Comparison of ENCODE assay signal across 12 mouse cellular contexts in the genomic region with DNA sequence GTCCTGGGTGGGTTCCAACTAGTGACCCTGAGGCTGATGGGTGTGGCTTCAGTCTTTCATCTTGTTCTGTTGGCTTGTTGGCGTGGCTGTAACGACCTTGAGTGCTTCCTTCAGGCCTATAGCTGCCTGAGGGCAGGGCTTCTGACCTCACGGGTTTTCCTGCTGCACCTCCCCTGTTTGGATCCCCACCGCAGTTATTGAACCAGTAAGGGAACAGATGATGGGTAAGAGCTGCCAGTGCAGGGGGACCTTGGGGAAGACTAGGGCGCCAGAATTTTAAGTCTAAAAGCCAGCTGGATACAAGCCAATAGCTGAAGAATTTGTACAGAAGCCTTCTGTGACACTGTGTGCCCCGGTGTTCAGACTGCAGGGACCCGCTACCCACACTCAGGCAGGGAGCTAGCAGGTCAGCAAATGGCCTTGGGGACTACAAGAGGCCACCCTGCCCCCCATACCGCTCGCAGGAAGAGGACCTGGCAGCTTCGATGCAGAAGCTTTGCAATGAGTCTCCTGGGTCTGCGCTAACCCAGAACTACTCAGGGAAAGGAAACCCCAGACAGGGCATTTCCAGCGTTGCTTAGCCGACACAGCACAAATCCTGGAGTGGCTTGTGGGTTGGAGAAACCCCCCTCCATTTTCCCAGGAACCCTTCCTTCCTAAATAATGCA. TPM values are rescaled to one million over a fixed set of nuclear protein-coding genes. Genes with fewer than 3 reads are reported as not detected.
DNase-seq lines count a peak whose midpoint lies in the region; ATAC-seq lines count a peak whose summit lies in the region.
"Had no signal": no experiment of that assay in that cellular context is flagged by ENCODE, and none has a peak within 500 bp of the region (broad histone marks: within the 10 kb centered on the region; RNA-seq: fewer than 3 reads in every experiment).

No protein-coding gene starts in this region.

- no peak overlapping the region for H3K9ac ChIP-seq in hindbrain, embryonic 13.5 days
- H3K9ac ChIP-seq in neural tube, embryonic 13.5 days, result no peak overlapping the region; the same call in 1 of the 2 replicates

- no peaks in the 10 kb centered on the region for H3K36me3 ChIP-seq in hindbrain, embryonic 13.5 days
- H3K36me3 ChIP-seq in neural tube, embryonic 13.5 days, result no peaks in the 10 kb centered on the region

- peak overlapping the region; percentile 68 for H3K27ac ChIP-seq in hindbrain, embryonic 13.5 days
- H3K27ac ChIP-seq in neural tube, embryonic 13.5 days (replicated peaks), result peak overlapping the region; percentile 82

- H3K4me1 ChIP-seq in hindbrain, embryonic 13.5 days (replicated peaks), result peaks cover 14% of the 10 kb centered on the region
- peaks cover 25% of the 10 kb centered on the region for H3K4me1 ChIP-seq in neural tube, embryonic 13.5 days (replicated peaks)

- no peaks in the 10 kb centered on the region for H3K9me3 ChIP-seq in hindbrain, embryonic 13.5 days
- no peaks in the 10 kb centered on the region for H3K9me3 ChIP-seq in neural tube, embryonic 13.5 days

- 0 out of 2 replicates have a peak, but pooled peaks have one; percentile 22 for ATAC-seq in hindbrain, embryonic 13.5 days (ENCODE audit: low FRiP score)
- peak; percentile 69 for ATAC-seq in neural tube, embryonic 13.5 days (ENCODE audit: low read depth)
- ATAC-seq: Patski had no signal

- peak; percentile 46 for DNase-seq in adrenal gland, adult 2 months
- no peak for DNase-seq in adrenal gland, adult 8-10 months
- DNase-seq in left cerebral cortex, postnatal 4 days, result peak; percentile 61
- DNase-seq in left cerebral cortex, adult 8-10 months (ENCODE audit: low spot score in 2 of 2), result no peak
- DNase-seq in yolk sac, embryonic 10.5 days (ENCODE audit: low spot score), result no peak
- DNase-seq in right cerebral cortex, postnatal 14 days, result no peak
- DNase-seq: gastrocnemius, postnatal 36 days; lung, adult 18-20 months had no signal

- no peaks in the 10 kb centered on the region for H3K27me3 ChIP-seq in hindbrain, embryonic 13.5 days
- H3K27me3 ChIP-seq in neural tube, embryonic 13.5 days, result no peaks in the 10 kb centered on the region

- peak overlapping the region; percentile 17; the same call in 1 of the 2 replicates for H3K4me2 ChIP-seq in hindbrain, embryonic 13.5 days
- peak overlapping the region; percentile 20; the same call in 1 of the 2 replicates for H3K4me2 ChIP-seq in neural tube, embryonic 13.5 days

- H3K4me3 ChIP-seq in hindbrain, embryonic 13.5 days, result no peak overlapping the region
- H3K4me3 ChIP-seq in neural tube, embryonic 13.5 days, result no peak overlapping the region

- 35% methylated on average over 13 of the region's 13 CpGs for WGBS in hindbrain, embryonic 13.5 days
- WGBS in neural tube, embryonic 13.5 days, result 29% methylated on average over 13 of the region's 13 CpGs

- intact Hi-C loops in left cerebral cortex, postnatal 4 days (cut with DNase I), result no loop called here

RNA-seq across cellular contexts. Expression of gene Tcl1b2, which starts 33.4 kb away (rescaled TPM):
- not detected for total RNA-seq in adrenal gland, adult 2 months (2021)
- polyA plus RNA-seq in adrenal gland, adult 2 months (2012; rRNA removed), result not detected in 2 replicates
- total RNA-seq in adrenal gland, adult 8-10 months (2022), result not detected
- total RNA-seq in left cerebral cortex, postnatal 4 days (2021), result not detected
- not detected for total RNA-seq in left cerebral cortex, adult 8-10 months (2022)
- polyA plus RNA-seq in hindbrain, embryonic 13.5 days (2015; fragmentation: Nextera tagmentation; extraction: Ambion mirVana), result not detected in 2 replicates
- polyA plus RNA-seq in neural tube, embryonic 13.5 days (2015; fragmentation: Nextera tagmentation; extraction: Ambion mirVana), result not detected in 2 replicates
- total RNA-seq: gastrocnemius, postnatal 36 days; layer of hippocampus, adult 8-10 months had no signal
- polyA plus RNA-seq: Patski had no signal

RNA-seq across cellular contexts. Expression of gene Tcl1b1, which starts 47.0 kb away (rescaled TPM):
- total RNA-seq in adrenal gland, adult 2 months (2021), result not detected
- not detected in 2 replicates for polyA plus RNA-seq in adrenal gland, adult 2 months (2012; rRNA removed)
- not detected for total RNA-seq in adrenal gland, adult 8-10 months (2022)
- not detected for total RNA-seq in left cerebral cortex, postnatal 4 days (2021)
- not detected for total RNA-seq in left cerebral cortex, adult 8-10 months (2022)
- not detected in 2 replicates for polyA plus RNA-seq in hindbrain, embryonic 13.5 days (2015; fragmentation: Nextera tagmentation; extraction: Ambion mirVana)
- not detected in 2 replicates for polyA plus RNA-seq in neural tube, embryonic 13.5 days (2015; fragmentation: Nextera tagmentation; extraction: Ambion mirVana)
- total RNA-seq: gastrocnemius, postnatal 36 days; layer of hippocampus, adult 8-10 months had no signal
- polyA plus RNA-seq: Patski had no signal

Comparison
In these comparisons a context has a peak if more than half of its experiments do, and no peak if none do; other contexts are left out.
1. DNase-seq: peak in adrenal gland, adult 2 months (single experiment) and left cerebral cortex, postnatal 4 days (single experiment); none in adrenal gland, adult 8-10 months (single experiment), left cerebral cortex, adult 8-10 months (0 of 2), yolk sac, embryonic 10.5 days (single experiment) and right cerebral cortex, postnatal 14 days (single experiment).